Mouse (Mus musculus) intestine, postnatal 0 days (tissue): ENCODE results near the gene Prkcq. TPM values are rescaled to one million over a fixed set of nuclear protein-coding genes. Genes with fewer than 3 reads are reported as not detected.

Experiments used
- ATAC-seq: fragments of 200-750 bp; cut with Nextera tagmentation; 2 replicates; pipeline ENCODE4 v1.8.0; 2017; ENCODE audit warnings: mild to moderate bottlenecking, moderate TSS enrichment, moderate library complexity
- H3K27ac ChIP-seq: fragments of 300-500 bp; sonication (generic); 2 replicates; pipeline ENCODE4 v1.5.1; 2014; ENCODE audit warnings: mild to moderate bottlenecking, low read depth, low read length, moderate library complexity
- H3K27me3 ChIP-seq: fragments of 300-500 bp; sonication (generic); replicated peaks from 2 replicates; pipeline ENCODE4 v1.6.1; 2014; ENCODE audit warnings: low read length, mixed read lengths; ENCODE audit not compliant: control insufficient read depth, insufficient read depth
- H3K36me3 ChIP-seq: fragments of 300-500 bp; sonication (generic); 2 replicates; pipeline ENCODE4 v1.6.1; 2014; ENCODE audit warnings: mild to moderate bottlenecking, moderate library complexity; ENCODE audit not compliant: control insufficient read depth, insufficient read depth
- H3K4me1 ChIP-seq: fragments of 300-500 bp; sonication (generic); replicated peaks from 2 replicates; pipeline ENCODE4 v1.6.1; 2014; ENCODE audit warnings: antibody characterized with exemption, low read length, mixed read lengths; ENCODE audit not compliant: control insufficient read depth, insufficient read depth
- H3K4me2 ChIP-seq: fragments of 300-500 bp; sonication (generic); replicated peaks from 2 replicates; pipeline ENCODE4 v1.6.1; 2014; ENCODE audit warnings: low read depth, mild to moderate bottlenecking, moderate library complexity
- H3K4me3 ChIP-seq: fragments of 300-500 bp; sonication (generic); 2 replicates; pipeline ENCODE4 v1.5.1; 2014; ENCODE audit warnings: low read depth, low read length
- H3K9ac ChIP-seq: fragments of 300-500 bp; sonication (generic); 2 replicates; pipeline ENCODE4 v1.6.1; 2014; ENCODE audit warnings: mild to moderate bottlenecking, low read depth, low read length
- H3K9me3 ChIP-seq: fragments of 300-500 bp; sonication (generic); 2 replicates; pipeline ENCODE4 v1.6.1; 2016; ENCODE audit warnings: mixed run types; ENCODE audit not compliant: control insufficient read depth
- CTCF ChIP-seq: sonication (generic); IDR thresholded peaks from 2 replicates; pipeline ENCODE4 v1.5.1; 2016; ENCODE audit warnings: low read depth, mild to moderate bottlenecking, control low read depth, antibody characterized with exemption, moderate library complexity
- WGBS: fragments of 180-500 bp; shearing (Covaris S2); extraction: QIAGEN DNeasy Blood & Tissue Kit; methylation state at CpG from one replicate; pipeline ENCODE4 v1.1.7; 2014; 5-methylcytosine and 5-hydroxymethylcytosine counted together
- polyA plus RNA-seq: library from polyadenylated mRNA; unstranded; fragments of >200 nt; fragmentation: Nextera tagmentation; extraction: Ambion mirVana; gene quantifications from 2 replicates; pipeline ENCODE4 v1.2.1, GENCODE M21; 2015

The Prkcq gene
- polyA plus RNA-seq, 1 experiment from 2014 or later: 1.1 TPM

GRCm38 (mm10) chr2:11162701-11163100 lies 9.2 kb upstream of the Prkcq start:
- TF ChIP-seq CTCF: no peak
- no peaks in the 10 kb centered on the region for H3K4me1 ChIP-seq
- H3K36me3 ChIP-seq: no peaks in the 10 kb centered on the region

GRCm38 (mm10) chr2:11164170-11164569 lies 7.7 kb upstream of the Prkcq start:
- Histone ChIP-seq H3K9ac (no peak overlapping the region), H3K4me2 (no peak overlapping the region), H3K27me3 (no peaks in the 10 kb centered on the region), H3K36me3 (no peaks in the 10 kb centered on the region), H3K27ac (no peak overlapping the region), H3K4me3 (no peak overlapping the region), H3K4me1 (no peaks in the 10 kb centered on the region), H3K9me3 (no peaks in the 10 kb centered on the region)
- WGBS: 87% methylated on average over 3 of the region's 3 CpGs
- TF ChIP-seq CTCF: no peak
- ATAC-seq: no peak

More at GRCm38 (mm10) chr2:11162701-11163100, 9.2 kb upstream of the Prkcq start:
- WGBS: 59% methylated on average over 3 of the region's 3 CpGs
- Histone ChIP-seq H3K27ac (no peak overlapping the region), H3K4me3 (no peak overlapping the region), H3K9me3 (no peaks in the 10 kb centered on the region), H3K4me2 (no peak overlapping the region), H3K27me3 (no peaks in the 10 kb centered on the region), H3K9ac (no peak overlapping the region)
- no peak for ATAC-seq

GRCm38 (mm10) chr2:11169721-11170335 lies 2.1 kb upstream of the Prkcq start:
- WGBS: 64% methylated on average over 6 of the region's 6 CpGs

GRCm38 (mm10) chr2:11172831-11173414 lies 1.0 kb downstream of the Prkcq start:
- peak overlapping the region; percentile 88; the same call in 1 of the 2 replicates for H3K4me2 ChIP-seq
- peaks cover 17% of the 10 kb centered on the region; the same call in 1 of the 2 replicates for H3K27me3 ChIP-seq
- ATAC-seq: no peak
- no peak overlapping the region for H3K4me3 ChIP-seq
- WGBS: 18% methylated on average over 9 of the region's 9 CpGs
- H3K27ac ChIP-seq: no peak overlapping the region
- no peak overlapping the region for H3K9ac ChIP-seq
- TF ChIP-seq CTCF: no peak
- no peaks in the 10 kb centered on the region for H3K9me3 ChIP-seq
- no peaks in the 10 kb centered on the region for H3K4me1 ChIP-seq
- no peaks in the 10 kb centered on the region for H3K36me3 ChIP-seq

More at GRCm38 (mm10) chr2:11169721-11170335, 2.1 kb upstream of the Prkcq start:
- H3K9me3 ChIP-seq: no peaks in the 10 kb centered on the region
- H3K27ac ChIP-seq: no peak overlapping the region
- no peaks in the 10 kb centered on the region for H3K4me1 ChIP-seq
- peaks cover 17% of the 10 kb centered on the region; the same call in 1 of the 2 replicates for H3K27me3 ChIP-seq
- no peak for ATAC-seq
- no peak for TF ChIP-seq CTCF
- H3K4me3 ChIP-seq: no peak overlapping the region
- no peak overlapping the region for H3K4me2 ChIP-seq
- no peak overlapping the region for H3K9ac ChIP-seq
- no peaks in the 10 kb centered on the region for H3K36me3 ChIP-seq

GRCm38 (mm10) chr2:11173521-11173920 lies 1.6 kb downstream of the Prkcq start:
- Histone ChIP-seq H3K27me3 (peaks cover 17% of the 10 kb centered on the region; the same call in 1 of the 2 replicates), H3K36me3 (no peaks in the 10 kb centered on the region), H3K9ac (no peak overlapping the region), H3K4me1 (no peaks in the 10 kb centered on the region), H3K9me3 (no peaks in the 10 kb centered on the region), H3K4me3 (no peak overlapping the region), H3K4me2 (no peak overlapping the region), H3K27ac (no peak overlapping the region)
- no peak for ATAC-seq
- no peak for TF ChIP-seq CTCF
- WGBS: 51% methylated on average over 4 of the region's 4 CpGs

GRCm38 (mm10) chr2:11174101-11174500 lies 2.2 kb downstream of the Prkcq start:
- H3K4me2 ChIP-seq: no peak overlapping the region
- 85% methylated on average over 4 of the region's 4 CpGs for WGBS

More at GRCm38 (mm10) chr2:11174101-11174500, 2.2 kb downstream of the Prkcq start:
- no peak overlapping the region for H3K4me3 ChIP-seq
- ATAC-seq: no peak
- no peaks in the 10 kb centered on the region for H3K36me3 ChIP-seq
- peaks cover 17% of the 10 kb centered on the region; the same call in 1 of the 2 replicates for H3K27me3 ChIP-seq
- no peak for TF ChIP-seq CTCF
- H3K9me3 ChIP-seq: no peaks in the 10 kb centered on the region
- no peak overlapping the region for H3K9ac ChIP-seq
- no peaks in the 10 kb centered on the region for H3K4me1 ChIP-seq
- H3K27ac ChIP-seq: no peak overlapping the region
